Mouse (Mus musculus) midbrain, embryonic 15.5 days (tissue): ENCODE measurements around the gene Cdh4. TPM values are rescaled to one million over a fixed set of nuclear protein-coding genes. Genes with fewer than 3 reads are reported as not detected.
A peak's percentile ranks its signal among the peaks of the same experiment; 100 is the strongest.

Experiments used
- ATAC-seq: fragments of 200-750 bp; cut with Nextera tagmentation; replicated peaks from 2 replicates; pipeline ENCODE4 v1.8.0; 2017; ENCODE audit warnings: moderate TSS enrichment
- H3K27ac ChIP-seq: fragments of 300-500 bp; sonication (generic); 2 replicates; pipeline ENCODE4 v1.5.1; 2015; ENCODE audit warnings: mild to moderate bottlenecking, inconsistent platforms
- H3K27me3 ChIP-seq: fragments of 300-500 bp; sonication (generic); replicated peaks from 2 replicates; pipeline ENCODE4 v1.6.1; 2015; ENCODE audit warnings: inconsistent platforms
- H3K36me3 ChIP-seq: fragments of 300-500 bp; sonication (generic); replicated peaks from 2 replicates; pipeline ENCODE4 v1.6.1; 2015; ENCODE audit warnings: inconsistent platforms
- H3K4me1 ChIP-seq: fragments of 300-500 bp; sonication (generic); 2 replicates; pipeline ENCODE4 v1.6.1; 2015; ENCODE audit warnings: inconsistent platforms
- H3K4me2 ChIP-seq: fragments of 300-500 bp; sonication (generic); 2 replicates; pipeline ENCODE4 v1.6.1; 2015; ENCODE audit warnings: inconsistent platforms, mild to moderate bottlenecking, moderate library complexity
- H3K4me3 ChIP-seq: fragments of 300-500 bp; sonication (generic); 2 replicates; pipeline ENCODE4 v1.5.1; 2015; ENCODE audit warnings: mild to moderate bottlenecking, inconsistent platforms
- H3K9ac ChIP-seq: fragments of 300-500 bp; sonication (generic); 2 replicates; pipeline ENCODE4 v1.6.1; 2015; ENCODE audit warnings: mild to moderate bottlenecking, inconsistent platforms
- H3K9me3 ChIP-seq: fragments of 300-500 bp; sonication (generic); 2 replicates; pipeline ENCODE4 v1.6.1; 2016; ENCODE audit warnings: inconsistent platforms
- WGBS: fragments of 180-500 bp; shearing (Covaris S2); methylation state at CpG from one replicate; pipeline ENCODE4 v1.1.7; 2015; ENCODE audit warnings: mixed read lengths; 5-methylcytosine and 5-hydroxymethylcytosine counted together
- polyA plus RNA-seq: library from polyadenylated mRNA; unstranded; fragments of >200 nt; fragmentation: Nextera tagmentation; extraction: Ambion mirVana; gene quantifications from 2 replicates; pipeline ENCODE4 v1.2.1, GENCODE M21; 2015

The Cdh4 gene
- polyA plus RNA-seq, 1 experiment from 2014 or later, result 63.9 TPM

- H3K9ac ChIP-seq, result no peak overlapping the region
- H3K4me1 ChIP-seq, result peaks cover 30% of the 10 kb centered on the region
- H3K36me3 ChIP-seq, result no peaks in the 10 kb centered on the region
- H3K4me2 ChIP-seq, result no peak overlapping the region
- WGBS, result 75% methylated on average over 4 of the region's 4 CpGs
- no peak overlapping the region for H3K4me3 ChIP-seq
- no peaks in the 10 kb centered on the region for H3K9me3 ChIP-seq
- no peak overlapping the region for H3K27ac ChIP-seq
- H3K27me3 ChIP-seq, result no peaks in the 10 kb centered on the region
- no peak for ATAC-seq
Measured at GRCm38 (mm10) chr2:179580415-179580814, 138.2 kb downstream of the Cdh4 start.

GRCm38 (mm10) chr2:179581058-179581457 lies 138.8 kb downstream of the Cdh4 start:
- Histone ChIP-seq H3K9me3 (no peaks in the 10 kb centered on the region), H3K4me3 (no peak overlapping the region), H3K9ac (no peak overlapping the region), H3K4me1 (peaks cover 33% of the 10 kb centered on the region), H3K27me3 (no peaks in the 10 kb centered on the region), H3K4me2 (no peak overlapping the region), H3K36me3 (no peaks in the 10 kb centered on the region), H3K27ac (no peak overlapping the region)
- 62% methylated on average over 5 of the region's 5 CpGs for WGBS
- no peak for ATAC-seq

- H3K9me3 ChIP-seq, result no peaks in the 10 kb centered on the region
- peaks cover 33% of the 10 kb centered on the region for H3K4me1 ChIP-seq
- no peaks in the 10 kb centered on the region for H3K27me3 ChIP-seq
- no peak overlapping the region for H3K9ac ChIP-seq
- no peaks in the 10 kb centered on the region for H3K36me3 ChIP-seq
- ATAC-seq, result no peak
- H3K4me2 ChIP-seq, result peak overlapping the region; percentile 20
- 48% methylated on average over 16 of the region's 16 CpGs for WGBS
- H3K27ac ChIP-seq, result no peak overlapping the region
- no peak overlapping the region for H3K4me3 ChIP-seq
Measured at GRCm38 (mm10) chr2:179582966-179583365, 140.7 kb downstream of the Cdh4 start.

- Histone ChIP-seq H3K27me3 (no peaks in the 10 kb centered on the region), H3K4me1 (peaks cover 30% of the 10 kb centered on the region), H3K27ac (no peak overlapping the region), H3K9me3 (no peaks in the 10 kb centered on the region), H3K4me2 (no peak overlapping the region), H3K36me3 (no peaks in the 10 kb centered on the region), H3K4me3 (no peak overlapping the region), H3K9ac (no peak overlapping the region)
- WGBS, result 33% methylated on average over 13 of the region's 13 CpGs
- no peak for ATAC-seq
Measured at GRCm38 (mm10) chr2:179584672-179585071, 142.4 kb downstream of the Cdh4 start.

GRCm38 (mm10) chr2:179586436-179586835 lies 144.2 kb downstream of the Cdh4 start:
- peaks cover 30% of the 10 kb centered on the region for H3K4me1 ChIP-seq
- H3K4me3 ChIP-seq, result no peak overlapping the region
- H3K9ac ChIP-seq, result no peak overlapping the region
- 72% methylated on average over 11 of the region's 11 CpGs for WGBS
- no peaks in the 10 kb centered on the region for H3K27me3 ChIP-seq
- H3K9me3 ChIP-seq, result no peaks in the 10 kb centered on the region
- 0 out of 2 replicates have a peak, but pooled peaks have one; percentile 27 for ATAC-seq
- H3K4me2 ChIP-seq, result no peak overlapping the region
- no peaks in the 10 kb centered on the region for H3K36me3 ChIP-seq
- H3K27ac ChIP-seq, result no peak overlapping the region

GRCm38 (mm10) chr2:179587069-179587468 lies 144.8 kb downstream of the Cdh4 start:
- no peak overlapping the region for H3K9ac ChIP-seq
- no peak for ATAC-seq
- no peak overlapping the region for H3K27ac ChIP-seq
- H3K27me3 ChIP-seq, result no peaks in the 10 kb centered on the region
- H3K4me2 ChIP-seq, result no peak overlapping the region
- H3K4me3 ChIP-seq, result no peak overlapping the region
- H3K9me3 ChIP-seq, result no peaks in the 10 kb centered on the region
- 88% methylated on average over 2 of the region's 2 CpGs for WGBS
- peaks cover 34% of the 10 kb centered on the region for H3K4me1 ChIP-seq
- H3K36me3 ChIP-seq, result no peaks in the 10 kb centered on the region

GRCm38 (mm10) chr2:179591661-179592060 lies 149.4 kb downstream of the Cdh4 start:
- no peak for ATAC-seq
- Histone ChIP-seq H3K9me3 (no peaks in the 10 kb centered on the region), H3K27ac (no peak overlapping the region), H3K4me1 (0 out of 2 replicates have a peak, but pooled peaks cover 3% of the 10 kb centered on the region), H3K36me3 (no peaks in the 10 kb centered on the region), H3K9ac (no peak overlapping the region), H3K4me2 (no peak overlapping the region), H3K27me3 (no peaks in the 10 kb centered on the region), H3K4me3 (no peak overlapping the region)
- 30% methylated on average over 5 of the region's 5 CpGs for WGBS

GRCm38 (mm10) chr2:179595013-179595412 lies 152.8 kb downstream of the Cdh4 start:
- H3K36me3 ChIP-seq, result no peaks in the 10 kb centered on the region
- no peak overlapping the region for H3K4me3 ChIP-seq
- 64% methylated on average over 4 of the region's 4 CpGs for WGBS
- no peak overlapping the region for H3K27ac ChIP-seq
- H3K9me3 ChIP-seq, result no peaks in the 10 kb centered on the region
- H3K4me2 ChIP-seq, result no peak overlapping the region
- ATAC-seq, result no peak
- H3K27me3 ChIP-seq, result no peaks in the 10 kb centered on the region
- H3K4me1 ChIP-seq, result peaks cover 16% of the 10 kb centered on the region; the same call in 1 of the 2 replicates
- no peak overlapping the region for H3K9ac ChIP-seq

- no peaks in the 10 kb centered on the region for H3K27me3 ChIP-seq
- peaks cover 13% of the 10 kb centered on the region; the same call in 1 of the 2 replicates for H3K4me1 ChIP-seq
- H3K36me3 ChIP-seq, result no peaks in the 10 kb centered on the region
- H3K4me2 ChIP-seq, result no peak overlapping the region
- no peaks in the 10 kb centered on the region for H3K9me3 ChIP-seq
- H3K4me3 ChIP-seq, result no peak overlapping the region
- no peak for ATAC-seq
- H3K27ac ChIP-seq, result 0 out of 2 replicates have a peak overlapping the region, but pooled peaks have one; percentile 19
- H3K9ac ChIP-seq, result no peak overlapping the region
- WGBS, result 67% methylated on average over 11 of the region's 11 CpGs
Measured at GRCm38 (mm10) chr2:179598886-179599285, 156.7 kb downstream of the Cdh4 start.

- Histone ChIP-seq H3K27ac (no peak overlapping the region), H3K9ac (no peak overlapping the region), H3K4me1 (peaks cover 13% of the 10 kb centered on the region; the same call in 1 of the 2 replicates), H3K4me3 (no peak overlapping the region), H3K4me2 (no peak overlapping the region), H3K9me3 (no peaks in the 10 kb centered on the region), H3K36me3 (no peaks in the 10 kb centered on the region), H3K27me3 (no peaks in the 10 kb centered on the region)
- WGBS, result 67% methylated on average over 1 of the region's 1 CpGs
- no peak for ATAC-seq
Measured at GRCm38 (mm10) chr2:179599886-179600285, 157.7 kb downstream of the Cdh4 start.

GRCm38 (mm10) chr2:179600347-179600746 lies 158.1 kb downstream of the Cdh4 start:
- no peak overlapping the region for H3K27ac ChIP-seq
- peak; percentile 16; the same call in 1 of the 2 replicates for ATAC-seq
- WGBS, result 80% methylated on average over 2 of the region's 2 CpGs

GRCm38 (mm10) chr2:179601167-179601566 lies 158.9 kb downstream of the Cdh4 start:
- no peak for ATAC-seq
- Histone ChIP-seq H3K4me3 (no peak overlapping the region), H3K9me3 (no peaks in the 10 kb centered on the region), H3K36me3 (no peaks in the 10 kb centered on the region), H3K27me3 (no peaks in the 10 kb centered on the region), H3K27ac (no peak overlapping the region), H3K4me1 (peaks cover 13% of the 10 kb centered on the region; the same call in 1 of the 2 replicates), H3K9ac (no peak overlapping the region), H3K4me2 (no peak overlapping the region)
- 85% methylated on average over 9 of the region's 9 CpGs for WGBS

More at GRCm38 (mm10) chr2:179600347-179600746, 158.1 kb downstream of the Cdh4 start:
- Histone ChIP-seq H3K9ac (no peak overlapping the region), H3K9me3 (no peaks in the 10 kb centered on the region), H3K36me3 (no peaks in the 10 kb centered on the region), H3K27me3 (no peaks in the 10 kb centered on the region), H3K4me1 (peaks cover 13% of the 10 kb centered on the region; the same call in 1 of the 2 replicates), H3K4me2 (no peak overlapping the region), H3K4me3 (no peak overlapping the region)

- H3K4me1 ChIP-seq, result no peaks in the 10 kb centered on the region
- no peak for ATAC-seq
- no peak overlapping the region for H3K9ac ChIP-seq
- WGBS, result 83% methylated on average over 3 of the region's 3 CpGs
- H3K9me3 ChIP-seq, result no peaks in the 10 kb centered on the region
- H3K27ac ChIP-seq, result no peak overlapping the region
- no peak overlapping the region for H3K4me3 ChIP-seq
- no peak overlapping the region for H3K4me2 ChIP-seq
- no peaks in the 10 kb centered on the region for H3K36me3 ChIP-seq
- no peaks in the 10 kb centered on the region for H3K27me3 ChIP-seq
Measured at GRCm38 (mm10) chr2:179604746-179605145, 162.5 kb downstream of the Cdh4 start.
